Mouse (Mus musculus): ENCODE results near the gene Wdhd1. TPM values are rescaled to one million over a fixed set of nuclear protein-coding genes. Genes with fewer than 3 reads are reported as not detected.

The Wdhd1 gene
- total RNA-seq, 2 experiments from 2014 or later, result 1.1 to 1.3 TPM

DNA sequence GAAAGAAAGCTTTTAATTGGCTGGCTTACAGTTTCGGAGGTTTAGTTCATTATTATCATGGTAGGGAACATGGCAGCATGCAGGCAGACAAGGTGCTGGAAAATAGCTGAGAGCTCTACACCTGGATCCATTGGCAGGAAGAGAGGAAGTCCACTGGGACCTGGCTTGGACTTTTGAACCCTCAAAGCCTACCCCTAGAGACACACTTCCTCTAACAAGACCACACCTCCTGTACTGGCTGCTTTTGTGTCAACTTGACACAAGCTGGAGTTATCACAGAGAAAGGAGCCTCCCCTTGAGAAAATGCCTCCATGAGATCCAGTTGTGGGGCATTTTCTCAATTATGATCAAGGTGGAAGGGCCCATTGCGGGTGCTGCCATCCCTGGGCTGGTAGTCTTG is 8.6 kb upstream of the Wdhd1 start:
- intact Hi-C loops (cut with DNase I; ENCODE audit: low total_unique reads), result no loop called here
- no peak for DNase-seq

DNA sequence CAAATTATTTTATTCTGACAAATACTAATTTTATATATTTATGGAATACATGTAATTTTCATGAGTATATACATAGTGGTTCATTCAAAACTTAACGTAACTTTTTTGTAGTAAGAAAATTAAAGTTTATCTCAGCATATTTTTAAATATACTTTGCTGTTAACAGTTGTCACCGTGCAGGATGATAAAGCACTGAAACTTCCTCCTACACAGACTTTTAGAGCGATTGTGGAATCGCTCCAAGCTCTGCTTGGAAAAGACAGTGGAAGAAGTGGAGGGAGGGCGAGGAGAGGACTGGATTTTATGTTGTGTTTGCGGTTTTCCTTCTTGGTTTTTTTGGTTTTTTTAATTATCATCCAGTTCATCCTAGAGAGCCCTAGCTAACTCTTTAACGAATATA is 6.9 kb upstream of the Wdhd1 start:
- DNase-seq, result no peak
- intact Hi-C loops (cut with DNase I; ENCODE audit: low total_unique reads), result no loop called here

DNA sequence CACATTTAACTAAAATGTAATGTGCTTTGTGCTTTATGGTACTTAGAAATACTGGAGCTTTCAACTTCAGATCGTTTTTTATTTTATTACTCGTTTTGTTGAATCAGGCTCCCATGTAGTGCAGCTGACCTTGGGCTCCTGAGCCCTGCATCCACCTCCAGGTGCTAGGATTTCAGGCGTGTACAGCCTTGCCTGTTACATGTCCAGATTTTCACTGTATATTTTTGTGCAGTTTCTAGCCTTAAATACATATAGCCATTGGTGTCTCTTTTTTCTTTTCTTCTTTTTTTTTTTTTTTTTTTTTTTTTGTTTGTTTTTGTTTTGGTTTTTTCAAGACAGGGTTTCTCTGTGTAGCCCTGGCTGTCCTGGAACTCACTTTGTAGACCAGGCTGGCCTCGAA is 4.9 kb upstream of the Wdhd1 start:
- intact Hi-C loops (cut with DNase I; ENCODE audit: low total_unique reads), result no loop called here

GRCm38 (mm10) chr14:47279058-47279457 is 2.4 kb upstream of the Wdhd1 start:
- DNase-seq, result no peak
- intact Hi-C loops (cut with DNase I; ENCODE audit: low total_unique reads), result no loop called here

More for the DNA sequence above, 4.9 kb upstream of the Wdhd1 start:
- no peak for DNase-seq

DNA sequence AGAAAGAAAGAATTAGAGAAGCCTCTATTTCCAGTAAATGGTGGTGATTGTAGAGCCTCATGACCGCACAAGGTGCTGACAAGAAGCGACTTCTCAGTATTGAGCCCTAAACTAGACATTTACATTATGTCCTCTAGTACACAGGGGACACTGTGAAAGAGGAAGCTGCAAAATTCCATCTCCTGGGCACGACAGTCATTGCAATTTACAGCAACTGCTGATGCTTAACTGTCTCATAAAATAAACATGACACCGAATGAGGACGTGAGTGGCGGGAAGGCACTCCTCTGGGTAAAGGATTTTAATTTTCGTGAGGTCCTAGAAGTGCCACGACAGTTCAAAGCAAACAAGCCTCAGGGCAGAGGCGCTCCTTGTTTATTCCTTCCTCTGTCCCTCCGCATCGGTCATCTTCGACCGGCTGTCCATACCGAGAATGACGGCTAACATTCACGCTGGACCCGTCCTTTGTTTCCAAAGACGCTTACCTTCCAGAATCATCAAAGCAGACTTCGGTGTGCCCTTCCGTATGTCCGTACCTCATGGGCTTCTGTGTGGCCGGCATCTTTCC is 537 bp downstream of the Wdhd1 start:
- DNase-seq, result no peak
- intact Hi-C loops (cut with DNase I; ENCODE audit: low total_unique reads), result no loop called here

DNA sequence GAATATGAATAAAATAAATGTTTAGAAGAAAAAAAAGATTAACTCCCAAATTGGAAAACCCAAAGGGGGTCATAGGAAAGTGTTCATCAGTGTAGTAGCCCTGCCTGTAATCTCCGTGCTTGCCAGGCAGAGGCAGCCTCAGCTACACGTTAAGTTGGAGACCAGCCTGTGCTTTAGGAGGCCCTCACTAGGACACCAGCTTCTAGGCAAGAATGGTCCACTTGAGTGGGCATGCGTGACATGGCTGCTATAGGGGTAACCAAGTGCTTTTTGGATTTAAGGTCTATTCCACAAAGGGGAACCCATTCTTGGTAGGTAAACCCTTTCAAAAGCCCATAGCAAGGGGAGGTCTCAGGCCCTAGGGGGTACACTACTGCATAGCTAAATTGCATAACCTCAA is 1.2 kb downstream of the Wdhd1 start:
- intact Hi-C loops (cut with DNase I; ENCODE audit: low total_unique reads), result no loop called here
- no peak for DNase-seq

DNA sequence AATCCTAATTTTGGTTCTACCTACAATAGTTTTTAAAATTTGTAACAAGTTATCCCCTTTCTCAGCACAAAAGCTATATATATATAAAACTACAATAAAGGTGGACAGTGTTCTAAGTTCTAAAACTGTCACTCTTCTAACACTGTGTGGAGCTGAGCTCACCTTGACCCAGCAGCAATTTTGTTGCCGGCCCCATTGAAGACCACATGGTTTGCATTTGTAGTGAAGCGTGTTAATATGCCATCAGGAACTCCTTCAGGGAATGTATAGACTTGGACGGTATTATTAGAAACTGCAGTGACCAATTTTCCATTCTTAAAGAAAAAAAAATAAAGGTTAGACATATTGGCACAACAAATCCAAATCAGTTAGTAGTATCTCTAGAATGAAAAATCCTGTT is 2.9 kb downstream of the Wdhd1 start:
- no peak for DNase-seq
- intact Hi-C loops (cut with DNase I; ENCODE audit: low total_unique reads), result no loop called here

GRCm38 (mm10) chr14:47269706-47270105 is 7.0 kb downstream of the Wdhd1 start:
- no peak for DNase-seq
- intact Hi-C loops (cut with DNase I; ENCODE audit: low total_unique reads), result no loop called here

DNA sequence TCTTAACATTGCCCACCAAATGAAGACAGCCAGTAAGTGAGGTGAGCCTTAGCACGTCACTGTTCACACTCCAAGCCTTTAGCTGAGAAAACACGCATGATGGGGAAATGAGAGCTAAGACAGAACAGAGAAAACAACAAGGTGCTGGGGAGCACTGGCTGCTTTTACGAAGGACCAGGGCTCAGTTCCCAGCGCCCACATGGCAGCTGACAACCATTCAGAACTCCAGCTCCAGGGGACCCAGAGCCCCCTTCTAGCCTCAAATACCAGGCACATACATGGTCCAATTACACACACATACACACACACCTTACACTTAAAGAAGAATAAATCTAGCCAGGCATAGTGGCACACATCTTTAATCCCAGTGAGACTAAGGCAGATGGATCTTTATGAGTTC is 7.6 kb downstream of the Wdhd1 start:
- no peak for DNase-seq
- intact Hi-C loops (cut with DNase I; ENCODE audit: low total_unique reads), result no loop called here

GRCm38 (mm10) chr14:47265829-47266228 is 10.8 kb downstream of the Wdhd1 start:
- intact Hi-C loops (cut with DNase I; ENCODE audit: low total_unique reads), result no loop called here
- no peak for DNase-seq

- no peak for DNase-seq
- intact Hi-C loops (cut with DNase I; ENCODE audit: low total_unique reads), result no loop called here
These were observed 11.8 kb downstream of the Wdhd1 start for GRCm38 (mm10) chr14:47264866-47265265.

DNA sequence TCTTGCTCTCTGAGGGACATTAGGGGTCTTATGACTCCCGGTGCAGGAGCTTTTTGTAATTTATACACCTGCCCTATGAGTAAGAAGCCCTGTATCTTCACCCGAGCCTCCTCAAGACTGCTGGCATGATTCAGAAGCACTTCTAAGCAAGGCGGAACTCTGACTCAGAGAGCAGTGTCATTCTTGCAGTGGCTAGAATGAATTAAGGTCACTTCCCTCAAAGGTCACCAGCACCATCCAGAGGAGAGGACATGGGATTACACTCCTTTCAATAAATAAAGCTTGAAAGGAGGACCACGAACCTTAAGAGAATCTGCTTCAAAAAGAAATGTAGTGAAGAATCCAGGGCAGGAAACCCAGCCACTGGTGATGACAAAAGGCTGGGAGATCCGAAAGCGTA is 26.8 kb downstream of the Wdhd1 start:
- intact Hi-C loops (cut with DNase I; ENCODE audit: low total_unique reads), result loop anchor here (10.0 kb wide), 2 partner anchors 165 to 375 kb away; no protein-coding TSS in a partner anchor
- no peak for DNase-seq

- no peak for DNase-seq
- intact Hi-C loops (cut with DNase I; ENCODE audit: low total_unique reads), result loop anchor here (10.0 kb wide), 1 partner anchor 368 kb away; no protein-coding TSS in a partner anchor
These were observed 33.9 kb downstream of the Wdhd1 start for GRCm38 (mm10) chr14:47242753-47243152.

GRCm38 (mm10) chr14:47241046-47241445 is 35.6 kb downstream of the Wdhd1 start:
- no peak for DNase-seq
- intact Hi-C loops (cut with DNase I; ENCODE audit: low total_unique reads), result loop anchor here (10.0 kb wide), 1 partner anchor 366 kb away; no protein-coding TSS in a partner anchor

- no peak for DNase-seq
- intact Hi-C loops (cut with DNase I; ENCODE audit: low total_unique reads), result loop anchor here (10.0 kb wide), 1 partner anchor 366 kb away; no protein-coding TSS in a partner anchor
These were observed 36.1 kb downstream of the Wdhd1 start for GRCm38 (mm10) chr14:47240600-47240999.

- DNase-seq, result no peak
- intact Hi-C loops (cut with DNase I; ENCODE audit: low total_unique reads), result no loop called here
These were observed 39.4 kb downstream of the Wdhd1 start for GRCm38 (mm10) chr14:47237286-47237685.

DNA sequence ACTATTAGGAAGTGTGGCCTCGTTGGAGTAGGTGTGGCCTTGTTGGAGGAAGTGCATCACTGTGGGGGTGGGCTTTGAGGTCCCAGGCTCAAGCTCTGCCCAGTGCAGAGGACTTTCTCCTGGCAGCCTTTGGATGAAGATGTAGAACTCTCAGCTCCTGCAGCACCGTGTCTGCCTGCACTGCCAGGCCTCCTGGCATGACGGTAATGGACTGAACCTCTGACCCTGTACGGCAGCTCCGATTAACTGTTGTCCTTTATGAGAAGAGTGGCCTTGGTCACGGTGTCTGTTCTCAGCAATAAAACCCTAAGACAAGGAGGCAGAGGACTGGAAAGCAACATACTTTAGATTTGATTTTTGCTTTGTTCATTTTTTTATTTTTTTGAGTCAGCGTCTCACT is 40.2 kb downstream of the Wdhd1 start:
- intact Hi-C loops (cut with DNase I; ENCODE audit: low total_unique reads), result no loop called here
- DNase-seq, result no peak

GRCm38 (mm10) chr14:47234526-47235250 is 42.0 kb downstream of the Wdhd1 start:
- intact Hi-C loops (cut with DNase I; ENCODE audit: low total_unique reads), result no loop called here
- no peak for DNase-seq

- intact Hi-C loops (cut with DNase I; ENCODE audit: low total_unique reads), result no loop called here
- no peak for DNase-seq
These were observed 42.6 kb downstream of the Wdhd1 start for GRCm38 (mm10) chr14:47234032-47234431.

- intact Hi-C loops (cut with DNase I; ENCODE audit: low total_unique reads), result no loop called here
- no peak for DNase-seq
These were observed 43.1 kb downstream of the Wdhd1 start for GRCm38 (mm10) chr14:47233602-47234001.

- intact Hi-C loops (cut with DNase I; ENCODE audit: low total_unique reads), result no loop called here
- no peak for DNase-seq
These were observed 46.8 kb downstream of the Wdhd1 start for GRCm38 (mm10) chr14:47229796-47230376.

Data from gastrocnemius, postnatal 14 days (tissue).